Mouse (Mus musculus): ENCODE data around the gene Iqschfp. TPM values are rescaled to one million over a fixed set of nuclear protein-coding genes. Genes with fewer than 3 reads are reported as not detected.

The Iqschfp gene
- polyA plus RNA-seq, 1 experiment from 2014 or later, result not detected

GRCm38 (mm10) chr3:68589220-68589840 is 697.3 kb downstream of the Iqschfp start:
- Histone ChIP-seq H3K9ac (no peak overlapping the region), H3K36me3 (no peaks in the 10 kb centered on the region), H3K9me3 (no peaks in the 10 kb centered on the region), H3K4me3 (no peak overlapping the region), H3K27ac (no peak overlapping the region), H3K27me3 (no peaks in the 10 kb centered on the region), H3K4me1 (peaks cover 54% of the 10 kb centered on the region), H3K4me2 (no peak overlapping the region)
- no peak for ATAC-seq (ENCODE audit: borderline replicate concordance, extremely low read depth, low FRiP score, low TSS enrichment)
- 74% methylated on average over 9 of the region's 9 CpGs for WGBS

GRCm38 (mm10) chr3:68590436-68590835 is 698.4 kb downstream of the Iqschfp start:
- ATAC-seq (ENCODE audit: borderline replicate concordance, extremely low read depth, low FRiP score, low TSS enrichment), result peak; percentile 55; the same call in 1 of the 2 replicates
- Histone ChIP-seq H3K9ac (no peak overlapping the region), H3K4me2 (no peak overlapping the region), H3K27me3 (no peaks in the 10 kb centered on the region), H3K9me3 (no peaks in the 10 kb centered on the region), H3K4me1 (peaks cover 50% of the 10 kb centered on the region), H3K36me3 (no peaks in the 10 kb centered on the region), H3K4me3 (no peak overlapping the region), H3K27ac (peak overlapping the region; percentile 1; the same call in 1 of the 2 replicates)
- 56% methylated on average over 8 of the region's 8 CpGs for WGBS

GRCm38 (mm10) chr3:68592575-68592974 is 700.5 kb downstream of the Iqschfp start:
- H3K27ac ChIP-seq, result peak overlapping the region; percentile 56
- ATAC-seq (ENCODE audit: borderline replicate concordance, extremely low read depth, low FRiP score, low TSS enrichment), result no peak

GRCm38 (mm10) chr3:68593073-68593867 is 701.2 kb downstream of the Iqschfp start:
- no peak overlapping the region for H3K4me3 ChIP-seq
- no peaks in the 10 kb centered on the region for H3K27me3 ChIP-seq
- peak overlapping the region; percentile 77 for H3K27ac ChIP-seq
- no peak overlapping the region for H3K9ac ChIP-seq
- ATAC-seq (ENCODE audit: borderline replicate concordance, extremely low read depth, low FRiP score, low TSS enrichment), result no peak
- WGBS, result 36% methylated on average over 12 of the region's 12 CpGs
- peaks cover 47% of the 10 kb centered on the region for H3K4me1 ChIP-seq
- H3K9me3 ChIP-seq, result no peaks in the 10 kb centered on the region
- H3K4me2 ChIP-seq, result 0 out of 2 replicates have a peak overlapping the region, but pooled peaks have one; percentile 12
- H3K36me3 ChIP-seq, result no peaks in the 10 kb centered on the region

More at GRCm38 (mm10) chr3:68592575-68592974, 700.5 kb downstream of the Iqschfp start:
- peaks cover 47% of the 10 kb centered on the region for H3K4me1 ChIP-seq
- H3K9ac ChIP-seq, result no peak overlapping the region
- H3K9me3 ChIP-seq, result no peaks in the 10 kb centered on the region
- no peaks in the 10 kb centered on the region for H3K27me3 ChIP-seq
- H3K4me3 ChIP-seq, result no peak overlapping the region
- WGBS, result 62% methylated on average over 10 of the region's 10 CpGs
- H3K36me3 ChIP-seq, result no peaks in the 10 kb centered on the region
- H3K4me2 ChIP-seq, result no peak overlapping the region

- Histone ChIP-seq H3K4me1 (peaks cover 41% of the 10 kb centered on the region), H3K9me3 (no peaks in the 10 kb centered on the region), H3K4me3 (no peak overlapping the region), H3K9ac (no peak overlapping the region), H3K27ac (no peak overlapping the region), H3K4me2 (no peak overlapping the region), H3K36me3 (no peaks in the 10 kb centered on the region), H3K27me3 (no peaks in the 10 kb centered on the region)
- ATAC-seq (ENCODE audit: borderline replicate concordance, extremely low read depth, low FRiP score, low TSS enrichment), result no peak
- whole genome bisulfite sequencing, result 58% methylated on average over 10 of the region's 10 CpGs
Measured at GRCm38 (mm10) chr3:68595316-68595925, 703.4 kb downstream of the Iqschfp start.

GRCm38 (mm10) chr3:68596938-68597337 is 704.9 kb downstream of the Iqschfp start:
- H3K27ac ChIP-seq, result no peak overlapping the region
- 94% methylated on average over 4 of the region's 4 CpGs for WGBS
- no peaks in the 10 kb centered on the region for H3K36me3 ChIP-seq
- no peak overlapping the region for H3K4me3 ChIP-seq
- H3K4me1 ChIP-seq, result peaks cover 28% of the 10 kb centered on the region
- H3K9ac ChIP-seq, result no peak overlapping the region
- no peaks in the 10 kb centered on the region for H3K27me3 ChIP-seq
- H3K9me3 ChIP-seq, result no peaks in the 10 kb centered on the region
- no peak overlapping the region for H3K4me2 ChIP-seq
- no peak for ATAC-seq (ENCODE audit: borderline replicate concordance, extremely low read depth, low FRiP score, low TSS enrichment)

GRCm38 (mm10) chr3:68602891-68603290 is 710.9 kb downstream of the Iqschfp start:
- no peaks in the 10 kb centered on the region for H3K9me3 ChIP-seq
- H3K9ac ChIP-seq, result no peak overlapping the region
- ATAC-seq (ENCODE audit: borderline replicate concordance, extremely low read depth, low FRiP score, low TSS enrichment), result no peak
- WGBS, result 59% methylated on average over 9 of the region's 9 CpGs
- peaks cover 9% of the 10 kb centered on the region; the same call in 1 of the 2 replicates for H3K4me1 ChIP-seq
- H3K4me3 ChIP-seq, result no peak overlapping the region
- H3K27ac ChIP-seq, result no peak overlapping the region
- no peak overlapping the region for H3K4me2 ChIP-seq
- H3K27me3 ChIP-seq, result no peaks in the 10 kb centered on the region
- no peaks in the 10 kb centered on the region for H3K36me3 ChIP-seq

GRCm38 (mm10) chr3:68604467-68604866 is 712.4 kb downstream of the Iqschfp start:
- no peak for ATAC-seq (ENCODE audit: borderline replicate concordance, extremely low read depth, low FRiP score, low TSS enrichment)
- WGBS, result 69% methylated on average over 10 of the region's 10 CpGs

GRCm38 (mm10) chr3:68604962-68605361 is 712.9 kb downstream of the Iqschfp start:
- H3K4me3 ChIP-seq, result no peak overlapping the region
- no peak overlapping the region for H3K9ac ChIP-seq
- H3K9me3 ChIP-seq, result no peaks in the 10 kb centered on the region
- no peak overlapping the region for H3K4me2 ChIP-seq
- H3K27ac ChIP-seq, result no peak overlapping the region
- H3K4me1 ChIP-seq, result peaks cover 13% of the 10 kb centered on the region
- no peak for ATAC-seq (ENCODE audit: borderline replicate concordance, extremely low read depth, low FRiP score, low TSS enrichment)
- WGBS, result 83% methylated on average over 10 of the region's 10 CpGs
- no peaks in the 10 kb centered on the region for H3K27me3 ChIP-seq
- H3K36me3 ChIP-seq, result no peaks in the 10 kb centered on the region

More at GRCm38 (mm10) chr3:68604467-68604866, 712.4 kb downstream of the Iqschfp start:
- H3K27me3 ChIP-seq, result no peaks in the 10 kb centered on the region
- no peak overlapping the region for H3K4me3 ChIP-seq
- no peaks in the 10 kb centered on the region for H3K36me3 ChIP-seq
- no peak overlapping the region for H3K27ac ChIP-seq
- no peak overlapping the region for H3K9ac ChIP-seq
- no peak overlapping the region for H3K4me2 ChIP-seq
- H3K4me1 ChIP-seq, result peaks cover 9% of the 10 kb centered on the region; the same call in 1 of the 2 replicates
- no peaks in the 10 kb centered on the region for H3K9me3 ChIP-seq

GRCm38 (mm10) chr3:68605942-68606603 is 714.0 kb downstream of the Iqschfp start:
- WGBS, result 52% methylated on average over 7 of the region's 7 CpGs
- H3K4me1 ChIP-seq, result peaks cover 15% of the 10 kb centered on the region
- H3K36me3 ChIP-seq, result no peaks in the 10 kb centered on the region
- no peak overlapping the region for H3K4me3 ChIP-seq
- no peak overlapping the region for H3K27ac ChIP-seq
- no peaks in the 10 kb centered on the region for H3K9me3 ChIP-seq
- no peaks in the 10 kb centered on the region for H3K27me3 ChIP-seq
- no peak overlapping the region for H3K4me2 ChIP-seq
- ATAC-seq (ENCODE audit: borderline replicate concordance, extremely low read depth, low FRiP score, low TSS enrichment), result peak; percentile 55; the same call in 1 of the 2 replicates
- no peak overlapping the region for H3K9ac ChIP-seq

- peaks cover 15% of the 10 kb centered on the region for H3K4me1 ChIP-seq
- H3K27me3 ChIP-seq, result no peaks in the 10 kb centered on the region
- H3K27ac ChIP-seq, result no peak overlapping the region
- H3K4me3 ChIP-seq, result no peak overlapping the region
- no peaks in the 10 kb centered on the region for H3K36me3 ChIP-seq
- no peak for ATAC-seq (ENCODE audit: borderline replicate concordance, extremely low read depth, low FRiP score, low TSS enrichment)
- no peak overlapping the region for H3K9ac ChIP-seq
- WGBS, result 88% methylated on average over 8 of the region's 8 CpGs
- no peaks in the 10 kb centered on the region for H3K9me3 ChIP-seq
- no peak overlapping the region for H3K4me2 ChIP-seq
Measured at GRCm38 (mm10) chr3:68606730-68607129, 714.7 kb downstream of the Iqschfp start.
